Mouse (Mus musculus): ENCODE data around the gene Syt12.

DNA sequence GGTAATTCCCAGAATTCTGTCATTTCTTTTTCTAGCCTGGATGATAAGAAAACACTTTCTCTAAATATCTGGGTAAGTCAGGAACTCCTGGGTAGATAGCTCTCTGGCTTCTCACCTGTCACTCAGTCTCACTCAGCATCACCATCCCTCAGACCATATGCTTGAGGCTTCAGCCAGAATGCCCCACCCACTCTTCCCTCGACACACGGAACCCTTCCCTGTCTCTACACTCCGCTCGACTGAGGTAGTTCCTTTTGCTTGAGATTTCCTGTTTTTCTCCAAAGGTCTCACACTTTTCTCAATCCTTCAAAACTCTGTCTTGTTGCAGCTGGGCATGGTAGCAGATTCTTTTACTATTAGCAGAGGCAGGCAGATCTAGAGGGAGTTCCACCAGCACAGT lies 4.1 kb upstream of the Syt12 start:
- TF ChIP-seq EP300 (IDR thresholded peaks at IDR 0.05; ENCODE audit: low read depth) (no peak), CTCF (IDR thresholded peaks at IDR 0.05; ENCODE audit: low read depth) (no peak)
